Mouse (Mus musculus): ENCODE results near the gene Bckdk.

GRCm38 (mm10) chr7:127875627-127876001 lies 28.3 kb upstream of the Bckdk start:
- TF ChIP-seq EP300 (IDR thresholded peaks at IDR 0.05; ENCODE audit: low read depth) (no peak), CTCF (IDR thresholded peaks at IDR 0.05; ENCODE audit: low read depth) (no peak)

Measured in heart, postnatal 0 days (tissue).